Mouse (Mus musculus) E14TG2a.4 (cell line): ENCODE measurements around the gene Gm960.
A peak's percentile ranks its signal among the peaks of the same experiment; 100 is the strongest.

ENCODE experiments used
- H3K27me3 ChIP-seq: 2 replicates; pipeline ENCODE4 v1.6.1; 2014; ENCODE audit warnings: low read length, control low read depth; ENCODE audit not compliant: insufficient read depth
- H3K36me3 ChIP-seq: 2 replicates; pipeline ENCODE4 v1.6.1; 2014; ENCODE audit warnings: low read length, control low read depth; ENCODE audit not compliant: insufficient read depth
- H3K4me1 ChIP-seq: replicated peaks from 2 replicates; pipeline ENCODE4 v1.6.1; 2014; ENCODE audit warnings: low read depth, low read length, control low read depth
- H3K4me3 ChIP-seq: replicated peaks from 2 replicates; pipeline ENCODE4 v1.5.1; 2014; ENCODE audit warnings: mild to moderate bottlenecking, low read length
- H3K9me3 ChIP-seq: 2 replicates; pipeline ENCODE4 v1.6.1; 2014; ENCODE audit warnings: low read length, control low read depth
- CTCF ChIP-seq: conservative IDR thresholded peaks from 2 replicates; pipeline ENCODE4 v1.5.1; 2014; ENCODE audit warnings: low read length
- NANOG ChIP-seq: IDR thresholded peaks from 2 replicates; pipeline ENCODE4 v1.6.1; 2014; ENCODE audit warnings: borderline replicate concordance, low read length, mixed read lengths
- POU5F1 ChIP-seq: IDR thresholded peaks from 2 replicates; pipeline ENCODE4 v1.6.1; 2014; ENCODE audit warnings: low read length, borderline replicate concordance

Gene Gm960

DNA sequence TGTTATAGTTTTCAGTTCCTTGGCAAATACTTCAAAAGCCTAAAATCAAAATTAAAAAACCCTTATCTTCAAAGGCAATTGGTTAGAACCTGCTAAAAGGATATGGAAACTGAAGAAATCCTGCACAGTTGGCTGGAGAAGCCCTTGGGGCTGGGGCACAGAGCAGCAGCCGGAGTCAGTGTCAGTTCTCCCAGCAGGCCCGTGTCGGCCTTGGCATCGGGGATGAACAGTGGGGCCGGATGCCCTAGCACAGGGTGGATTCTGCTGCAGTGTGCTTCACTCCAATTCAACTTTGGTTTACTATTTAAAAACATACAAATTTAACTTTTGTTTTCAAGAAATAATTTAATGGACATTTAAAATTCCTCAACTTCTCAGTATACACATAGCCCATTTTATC is 40.3 kb downstream of the Gm960 start:
- Histone ChIP-seq H3K4me3 (no peak overlapping the region), H3K27me3 (no peaks in the 10 kb centered on the region), H3K36me3 (no peaks in the 10 kb centered on the region), H3K4me1 (no peaks in the 10 kb centered on the region; the same call in 1 of the 2 replicates), H3K9me3 (no peaks in the 10 kb centered on the region)
- TF ChIP-seq NANOG (no peak), POU5F1 (no peak), CTCF (no peak)

DNA sequence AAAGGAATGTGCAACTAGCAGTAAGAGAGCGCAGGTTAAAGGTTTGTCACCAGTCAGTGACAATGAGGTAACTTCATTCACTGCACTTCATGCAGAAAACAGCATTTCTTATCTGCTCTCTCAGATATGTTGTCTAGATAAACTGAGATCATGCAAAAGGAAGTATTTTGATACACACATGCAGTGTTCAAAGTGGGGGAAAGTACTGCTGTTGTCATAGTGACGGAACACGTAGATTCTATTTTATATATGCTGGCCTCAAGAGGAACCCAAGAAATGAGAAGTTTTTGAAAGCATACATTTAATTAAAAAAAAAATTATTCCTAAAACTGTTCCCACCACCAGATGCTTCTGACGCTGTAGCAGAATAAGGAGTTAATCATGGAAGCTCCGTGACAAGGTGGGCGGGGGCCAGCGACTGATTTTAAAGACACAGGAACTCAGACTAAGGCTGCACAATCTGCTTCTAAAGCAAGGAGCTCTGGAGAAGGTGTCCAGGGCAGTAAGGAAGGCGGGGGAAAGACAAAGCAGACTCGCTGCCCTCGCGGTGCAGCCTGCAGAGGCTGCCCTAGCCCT is 51.5 kb downstream of the Gm960 start:
- H3K4me1 ChIP-seq: no peaks in the 10 kb centered on the region
- no peaks in the 10 kb centered on the region for H3K9me3 ChIP-seq
- TF ChIP-seq NANOG: no peak
- no peak for TF ChIP-seq POU5F1
- H3K36me3 ChIP-seq: no peaks in the 10 kb centered on the region
- peaks cover 8% of the 10 kb centered on the region; the same call in 1 of the 2 replicates for H3K27me3 ChIP-seq
- H3K4me3 ChIP-seq: no peak overlapping the region

DNA sequence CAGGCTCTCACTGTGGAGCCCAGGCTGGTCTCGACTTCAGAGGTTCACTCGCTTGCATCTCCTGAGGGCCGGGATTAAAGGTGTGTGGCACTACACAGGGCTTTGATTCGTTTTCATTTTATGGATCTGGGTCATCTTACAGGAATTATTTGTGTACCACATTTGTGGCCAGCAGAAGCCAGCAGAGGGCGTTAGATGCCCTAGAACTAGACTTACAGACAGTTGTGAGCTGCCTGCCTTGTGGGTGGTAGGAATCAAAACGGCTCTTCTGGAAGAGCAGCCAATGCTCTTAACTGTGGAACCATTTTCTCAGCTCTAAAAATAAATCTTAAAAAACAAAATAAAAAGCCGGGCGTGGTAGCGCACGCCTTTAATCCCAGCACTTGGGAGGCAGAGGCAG is 54.2 kb downstream of the Gm960 start:
- Histone ChIP-seq H3K4me1 (no peaks in the 10 kb centered on the region), H3K9me3 (no peaks in the 10 kb centered on the region), H3K27me3 (peaks cover 8% of the 10 kb centered on the region; the same call in 1 of the 2 replicates), H3K4me3 (no peak overlapping the region), H3K36me3 (no peaks in the 10 kb centered on the region)
- TF ChIP-seq NANOG: no peak
- TF ChIP-seq POU5F1: no peak
- peak; percentile 52 for TF ChIP-seq CTCF

DNA sequence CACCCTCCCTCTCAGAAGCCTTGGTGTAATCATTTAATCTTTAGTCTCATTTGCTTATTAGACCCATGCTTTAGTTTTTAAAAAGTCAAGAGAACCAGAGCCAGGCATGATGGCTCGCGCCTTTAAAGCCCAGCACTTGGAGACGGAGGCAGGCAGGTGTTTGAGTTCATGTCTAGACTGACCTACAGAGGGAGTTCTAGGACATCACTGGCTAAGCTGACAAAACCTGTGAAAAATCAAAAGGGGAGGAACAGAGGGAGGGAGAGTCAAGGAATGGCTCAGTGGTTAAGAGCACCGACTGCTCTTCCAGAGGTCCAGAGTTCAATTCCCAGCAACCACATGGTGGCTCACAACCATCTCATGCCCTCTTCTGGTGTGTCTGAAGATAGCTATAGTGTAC is 62.5 kb downstream of the Gm960 start:
- TF ChIP-seq POU5F1 (no peak), NANOG (no peak)
- Histone ChIP-seq H3K9me3 (no peaks in the 10 kb centered on the region), H3K4me3 (no peak overlapping the region), H3K27me3 (peaks cover 20% of the 10 kb centered on the region), H3K4me1 (no peaks in the 10 kb centered on the region), H3K36me3 (no peaks in the 10 kb centered on the region)

DNA sequence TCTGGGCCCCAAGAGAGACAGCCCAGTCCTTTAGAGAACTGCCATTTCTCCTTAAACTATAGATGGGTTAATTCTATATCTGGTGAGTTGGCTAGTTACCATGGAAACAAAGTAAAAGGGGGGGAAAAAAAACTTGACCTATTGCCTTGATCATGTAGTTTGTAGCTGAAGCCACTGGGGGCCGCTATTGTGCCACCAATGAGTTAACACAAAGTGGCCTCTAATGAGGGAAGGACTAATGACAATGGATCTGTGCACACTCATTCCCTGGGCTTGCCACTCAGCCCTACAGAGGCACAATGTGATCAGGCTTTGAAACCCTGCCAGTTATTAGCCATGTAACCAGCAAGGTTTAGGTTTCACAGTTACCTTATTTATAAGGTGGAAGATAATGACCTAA is 69.6 kb downstream of the Gm960 start:
- H3K4me1 ChIP-seq: peaks cover 38% of the 10 kb centered on the region
- H3K4me3 ChIP-seq: no peak overlapping the region
- peaks cover 10% of the 10 kb centered on the region for H3K36me3 ChIP-seq
- TF ChIP-seq CTCF: peak; percentile 89
- no peak for TF ChIP-seq POU5F1
- H3K27me3 ChIP-seq: peaks cover 3% of the 10 kb centered on the region; the same call in 1 of the 2 replicates
- no peaks in the 10 kb centered on the region for H3K9me3 ChIP-seq

DNA sequence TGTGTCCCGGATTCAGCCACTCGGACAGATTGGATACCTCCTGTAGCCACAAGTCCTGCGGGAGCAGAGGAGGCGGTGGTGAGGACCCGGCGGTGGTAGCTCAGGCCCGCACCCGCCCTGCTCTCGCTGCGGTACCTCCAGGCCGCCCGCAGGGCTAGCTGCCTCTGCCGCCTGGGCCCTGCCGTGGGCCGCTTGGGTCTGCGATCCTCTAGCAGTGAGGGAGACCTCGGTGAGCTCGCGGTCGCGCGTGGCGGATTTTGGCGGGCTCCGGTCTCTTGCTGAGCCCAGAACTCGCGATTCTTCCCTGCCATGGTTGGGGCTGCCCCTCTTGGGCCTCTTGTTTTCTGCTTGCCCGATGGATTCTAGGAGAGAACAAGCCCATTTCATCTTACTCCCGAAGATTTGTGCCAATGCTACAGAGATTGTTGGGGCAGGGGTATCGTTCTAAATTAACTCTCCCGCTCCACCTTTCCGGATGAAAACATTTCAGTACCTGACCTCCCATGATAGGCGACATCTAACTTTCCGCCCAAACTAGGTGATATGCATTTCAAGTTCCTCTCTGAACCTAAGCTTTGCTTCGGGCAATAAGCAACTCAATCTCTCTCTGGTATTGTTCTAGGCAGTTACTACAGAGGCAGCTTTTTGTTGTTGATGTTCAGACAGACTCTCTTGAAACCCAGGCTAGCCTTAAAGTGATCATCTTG is 72.5 kb downstream of the Gm960 start:
- H3K9me3 ChIP-seq: no peaks in the 10 kb centered on the region
- peak overlapping the region; percentile 94 for H3K4me3 ChIP-seq
- no peaks in the 10 kb centered on the region for H3K27me3 ChIP-seq
- TF ChIP-seq CTCF (no peak), POU5F1 (no peak), NANOG (no peak)
- H3K36me3 ChIP-seq: peaks cover 38% of the 10 kb centered on the region
- H3K4me1 ChIP-seq: peaks cover 60% of the 10 kb centered on the region

DNA sequence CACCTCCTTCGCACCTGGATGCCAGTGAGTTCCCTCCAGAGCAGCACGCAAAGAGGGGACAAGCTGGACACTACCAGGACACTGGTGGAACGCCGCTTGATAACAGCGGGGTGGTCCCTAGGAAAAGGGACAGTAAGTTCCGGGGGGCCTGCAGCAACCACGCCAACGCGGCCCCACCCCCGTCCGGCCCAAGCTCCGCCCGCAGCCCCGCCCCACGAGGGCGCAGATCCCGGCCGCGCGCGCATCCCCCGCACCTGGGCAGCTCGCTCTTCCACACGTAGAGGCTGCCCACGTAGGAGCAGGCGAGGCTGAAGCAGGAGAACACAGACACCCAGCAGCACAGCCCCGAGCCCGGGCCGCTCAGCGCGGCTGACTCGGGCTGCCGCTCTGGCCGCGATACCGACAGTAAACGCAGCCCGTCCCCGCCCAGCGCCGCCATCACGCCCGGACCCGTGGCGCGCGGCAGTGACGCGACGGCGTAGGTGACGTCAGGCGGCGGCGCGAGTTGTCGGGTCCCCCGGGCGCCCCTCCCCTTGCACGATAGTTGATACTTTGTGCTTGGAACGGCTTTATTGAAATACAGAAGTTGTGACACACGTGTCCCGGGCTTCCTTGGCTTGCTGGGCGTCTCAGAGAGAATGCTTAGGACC is 73.2 kb downstream of the Gm960 start, which contains the start of gene Rce1:
Rce1 (minus strand) TSS at position 463 of the 650 bp plus-strand sequence.
- Histone ChIP-seq H3K36me3 (peaks cover 45% of the 10 kb centered on the region), H3K4me3 (peak within 1 kb of the TSS; percentile 94), H3K9me3 (no peaks in the 10 kb centered on the region), H3K4me1 (peaks cover 60% of the 10 kb centered on the region), H3K27me3 (no peaks in the 10 kb centered on the region)
- TF ChIP-seq CTCF (no peak), NANOG (no peak), POU5F1 (no peak)

DNA sequence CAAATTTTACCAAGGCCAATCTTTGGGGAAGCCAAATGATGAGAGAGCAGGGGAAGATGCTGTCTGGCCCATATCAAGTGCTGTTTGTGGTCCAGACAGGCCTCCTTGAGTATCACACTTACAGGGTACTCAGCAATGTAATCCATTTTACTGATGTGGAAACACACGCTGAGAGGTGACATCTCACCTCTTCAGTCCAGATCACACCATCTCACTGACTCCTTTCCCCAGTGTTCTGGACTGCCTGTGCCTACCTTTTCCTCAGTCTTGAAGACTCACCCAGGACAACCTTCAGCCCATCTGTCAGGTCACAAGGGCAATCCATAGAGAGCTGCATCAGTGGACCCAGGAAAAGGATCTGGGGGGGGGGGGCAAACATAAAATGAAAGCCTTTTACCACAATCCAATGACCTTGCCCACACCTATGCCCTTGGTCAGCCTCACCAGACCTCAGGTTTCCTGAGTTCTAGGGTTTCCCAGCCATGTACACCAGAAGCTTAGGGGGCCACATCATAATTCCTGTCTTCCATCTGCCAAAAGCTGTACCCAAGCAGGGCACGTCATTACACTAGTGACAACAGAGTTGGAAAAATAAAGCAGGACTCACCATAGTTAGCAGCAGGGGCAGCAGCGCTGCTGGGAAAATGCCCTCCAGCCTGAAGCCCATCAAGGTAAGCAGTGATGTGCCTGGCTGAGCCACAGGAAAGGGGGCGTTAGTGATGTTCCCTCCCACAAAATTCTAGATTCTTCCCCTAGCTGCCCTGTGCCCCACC is 73.9 kb downstream of the Gm960 start:
- Histone ChIP-seq H3K4me3 (peak overlapping the region; percentile 94), H3K4me1 (peaks cover 67% of the 10 kb centered on the region), H3K27me3 (no peaks in the 10 kb centered on the region), H3K36me3 (peaks cover 52% of the 10 kb centered on the region), H3K9me3 (no peaks in the 10 kb centered on the region)
- no peak for TF ChIP-seq CTCF
- TF ChIP-seq POU5F1: no peak
- no peak for TF ChIP-seq NANOG
